Mouse (Mus musculus) frontal cortex, postnatal 25 days (tissue): ENCODE measurements around the gene Btbd18.

Source experiments
- DNase-seq, 2 experiments: peaks; one replicate each; pipeline ENCODE4 v3.0.0; 2022; ENCODE audit warnings: low spot score in 2 of 2

Gene Btbd18

GRCm38 (mm10) chr2:84703497-84703896 lies 44.6 kb downstream of the Btbd18 start:
- DNase-seq: no peak

GRCm38 (mm10) chr2:84704329-84704728 lies 45.5 kb downstream of the Btbd18 start:
- DNase-seq: no peak

DNA sequence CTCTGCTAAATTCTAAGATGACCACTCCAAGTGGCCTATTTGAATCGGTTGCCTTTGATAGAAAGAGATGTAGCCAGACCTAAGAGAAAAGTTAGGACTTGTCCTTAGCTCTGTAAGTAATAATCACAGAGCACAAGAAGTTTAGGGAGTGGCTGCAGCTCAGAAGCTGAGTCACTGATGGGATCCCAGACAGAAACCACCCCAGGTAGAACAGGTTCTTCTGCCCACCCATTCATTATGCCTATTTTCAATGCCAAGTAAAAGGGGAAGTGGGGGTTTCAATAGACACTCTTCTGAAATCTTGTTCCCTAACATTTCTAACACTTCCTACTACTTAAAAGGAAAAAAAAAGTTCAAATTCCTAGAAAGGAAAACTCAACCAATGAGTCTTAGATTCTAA lies 46.4 kb downstream of the Btbd18 start:
- DNase-seq: no peak

DNA sequence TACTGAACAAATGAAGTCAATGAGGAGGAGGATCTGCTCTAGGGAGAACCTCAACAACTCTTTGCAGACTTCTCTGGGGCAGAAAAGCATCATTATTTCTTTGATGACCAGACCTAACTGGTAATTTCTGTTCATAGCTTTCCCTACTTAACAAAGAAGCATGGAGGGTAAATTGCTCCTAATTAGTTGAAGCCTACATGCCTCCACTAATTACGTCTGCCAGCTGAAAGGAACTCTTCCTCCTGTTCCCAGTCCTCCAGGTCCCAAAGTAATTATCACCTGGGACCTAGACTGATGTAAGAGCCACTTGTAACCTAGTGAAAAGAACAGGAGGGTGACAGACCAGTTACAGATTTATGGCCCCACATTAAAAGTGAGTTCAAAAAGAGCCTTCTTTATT lies 48.6 kb downstream of the Btbd18 start:
- DNase-seq: no peak

GRCm38 (mm10) chr2:84711898-84712297 lies 53.0 kb downstream of the Btbd18 start:
- no peak for DNase-seq

DNA sequence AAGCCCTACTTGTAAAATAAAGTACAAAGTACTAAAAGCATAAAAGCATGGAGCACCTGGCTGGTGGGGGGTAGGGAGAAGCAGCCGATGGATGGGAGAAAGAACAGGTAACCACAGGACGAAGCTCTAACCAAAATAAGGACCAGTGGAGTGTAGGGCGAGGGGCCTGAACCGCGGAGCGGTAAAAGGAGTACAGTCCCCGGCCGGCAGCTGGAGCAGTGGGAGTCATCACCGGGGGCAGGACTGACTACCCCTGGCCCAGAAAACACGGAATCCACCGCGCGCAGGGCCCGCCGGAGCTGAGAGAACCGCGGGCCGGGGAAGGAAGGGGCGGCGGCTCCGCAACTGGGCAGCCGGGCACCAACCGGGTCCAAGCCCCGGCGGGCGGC lies 55.5 kb downstream of the Btbd18 start:
- no peak for DNase-seq

DNA sequence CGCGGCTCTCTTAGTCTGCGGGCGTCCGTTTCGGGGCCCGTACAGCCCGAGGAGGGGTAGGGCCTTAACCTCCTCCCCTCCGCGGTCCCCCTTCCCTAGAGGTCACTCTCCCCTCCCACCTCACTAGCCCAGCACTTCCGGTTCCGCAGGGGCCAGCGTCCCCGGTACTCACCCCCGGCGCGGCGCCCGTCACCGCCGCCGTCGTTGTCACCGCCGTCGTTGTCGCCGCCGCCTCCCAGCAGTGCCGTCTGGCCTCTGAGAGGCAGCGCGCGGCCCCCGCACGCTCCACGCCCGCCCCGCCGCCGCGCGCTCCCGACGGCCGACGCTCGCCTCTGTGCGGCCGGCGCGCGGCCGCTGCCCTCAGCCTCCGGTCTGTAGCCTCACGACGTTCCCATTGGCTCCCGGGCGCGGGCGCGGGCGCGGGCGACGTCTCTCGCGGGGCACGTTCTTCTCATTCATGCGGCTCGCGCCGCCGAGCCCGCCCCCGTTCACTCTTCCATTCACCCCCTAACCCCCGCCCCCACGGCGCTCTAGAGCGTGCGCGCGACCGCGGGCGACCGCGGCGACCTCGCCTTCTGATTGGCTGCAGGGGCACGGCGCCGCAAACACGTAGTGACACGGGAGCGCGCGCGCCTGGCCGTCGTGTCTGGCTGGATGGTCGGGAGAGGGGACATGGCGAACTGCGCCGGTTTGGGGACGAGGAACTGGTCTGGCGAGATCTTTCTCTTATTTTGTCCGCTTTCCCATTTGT lies 56.1 kb downstream of the Btbd18 start, which contains the start of gene Zdhhc5:
Gene Zdhhc5 (minus strand): TSS at position 370 of the 751 bp plus-strand sequence.
- DNase-seq: peak; percentile 96 to 97

DNA sequence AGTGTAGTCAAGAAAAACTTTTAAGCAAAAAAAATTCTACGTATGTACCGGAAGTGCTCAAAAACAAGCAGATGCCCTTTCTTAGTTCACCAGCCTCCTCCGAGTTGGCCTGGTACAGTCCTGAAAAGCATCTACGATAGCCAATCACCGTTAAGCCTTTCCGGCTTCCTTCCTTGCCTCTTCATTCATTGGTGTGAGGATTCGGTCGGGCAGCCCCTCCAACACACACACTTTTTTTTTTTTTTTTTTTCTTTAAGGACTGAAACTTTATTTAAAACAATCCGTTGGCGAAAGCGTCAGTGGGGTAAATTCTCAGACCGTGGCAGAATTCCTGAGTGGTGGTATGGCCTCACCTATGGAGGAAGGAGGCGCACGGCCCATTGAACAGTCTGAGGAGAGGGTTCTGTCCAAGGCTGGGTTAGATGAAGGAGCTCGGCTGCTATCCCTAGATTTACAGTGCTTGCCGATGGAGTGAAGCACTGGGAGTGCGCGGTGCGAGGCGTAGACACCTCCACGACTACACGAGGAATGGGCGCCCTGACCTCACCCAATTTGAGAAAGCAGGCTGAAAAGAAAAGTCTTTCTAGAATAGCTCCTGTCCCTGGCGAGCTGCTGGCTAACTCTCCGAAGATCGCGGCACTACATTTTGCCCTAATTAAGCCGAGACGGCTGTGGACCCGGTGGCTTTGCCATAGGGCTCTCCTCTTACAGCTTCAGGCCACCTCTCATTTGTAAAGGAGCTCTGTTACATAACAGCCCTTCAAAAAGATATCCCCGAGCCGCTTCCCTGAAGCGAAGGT lies 56.9 kb downstream of the Btbd18 start:
- peak; percentile 46 to 59 for DNase-seq

DNA sequence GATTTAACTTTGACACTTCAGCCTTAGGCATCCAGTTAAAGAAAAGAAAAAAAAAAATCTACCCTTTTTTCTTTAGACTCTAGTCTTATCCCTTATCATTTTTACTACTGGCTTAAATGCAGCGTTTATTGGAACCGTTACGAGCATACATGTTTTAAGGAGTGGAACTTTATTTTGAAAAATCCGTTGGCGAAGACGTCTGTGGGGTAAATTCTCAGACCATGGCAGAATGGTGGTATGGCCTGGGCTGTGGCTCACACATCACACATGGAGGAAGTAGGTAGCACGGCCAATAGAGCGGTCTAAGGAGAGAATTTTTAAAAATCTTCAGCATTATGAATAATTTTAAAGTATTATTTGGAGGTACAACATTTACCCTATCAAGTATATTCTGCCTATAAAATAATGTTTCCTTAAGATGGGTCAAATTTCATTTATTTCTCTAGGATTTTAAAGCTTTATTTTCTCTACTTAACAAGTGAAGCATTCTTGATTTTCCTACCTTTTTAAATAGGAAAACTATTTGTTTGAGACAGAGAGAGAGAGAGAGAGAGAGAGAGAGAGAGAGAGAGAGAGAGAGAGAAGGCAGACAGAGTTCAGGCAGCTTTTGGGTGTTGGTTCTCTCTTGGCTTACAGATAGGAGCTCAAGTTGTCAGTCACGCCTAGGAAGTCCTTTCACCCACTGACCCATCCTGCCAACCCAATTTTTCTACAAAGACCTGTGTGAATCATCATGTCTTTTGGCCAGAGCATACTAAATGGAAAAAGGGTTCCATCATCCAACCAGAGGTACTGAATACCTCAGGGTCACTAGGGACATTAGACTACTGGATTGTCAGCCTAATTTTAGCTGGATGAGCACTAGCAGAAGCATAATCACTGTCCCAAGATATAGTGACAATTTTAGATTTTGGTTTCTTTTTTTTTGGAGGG lies 57.8 kb downstream of the Btbd18 start:
- no peak for DNase-seq

- DNase-seq: no peak
These were observed 58.5 kb downstream of the Btbd18 start for GRCm38 (mm10) chr2:84717357-84717756.
